Mouse (Mus musculus) cerebellum, adult 2 months (tissue): ENCODE results near the gene Moxd1.

ENCODE experiments used
- CTCF ChIP-seq: fragments of 200-500 bp; IDR thresholded peaks from 2 replicates; pipeline ENCODE4 v1.5.1; 2011; ENCODE audit warnings: low read depth, mild to moderate bottlenecking, control low read depth, low read length, moderate library complexity, borderline replicate concordance; ENCODE audit not compliant: insufficient read depth
- POLR2A ChIP-seq: fragments of 200-500 bp; IDR thresholded peaks from 2 replicates; pipeline ENCODE4 v1.6.1; 2011; ENCODE audit warnings: low read length, control low read depth, borderline replicate concordance; ENCODE audit not compliant: insufficient read depth

DNA sequence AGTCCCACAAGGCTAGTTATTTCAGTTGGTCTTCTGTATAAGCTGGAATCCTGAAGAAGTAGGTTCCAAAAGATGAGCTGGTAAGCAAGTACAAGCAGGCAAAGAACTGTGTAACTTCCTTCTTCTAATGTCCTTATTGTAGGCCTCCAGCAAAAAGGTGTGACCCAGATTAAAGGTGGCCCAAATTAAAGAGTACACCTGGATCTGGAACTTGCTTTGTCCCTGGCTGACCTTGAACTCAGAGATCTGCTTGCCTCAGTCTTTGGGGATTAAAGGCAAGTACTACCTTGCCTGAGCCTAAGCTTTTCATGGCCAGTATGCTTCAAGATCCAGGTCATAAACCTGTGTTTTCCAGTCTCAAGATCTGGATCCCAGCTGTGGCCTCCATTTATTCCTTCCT, 24.8 kb downstream of the Moxd1 start:
- TF ChIP-seq CTCF (no peak), POLR2A (no peak)
